Mouse (Mus musculus): ENCODE data around the gene Myo3a. TPM values are rescaled to one million over a fixed set of nuclear protein-coding genes. Genes with fewer than 3 reads are reported as not detected.
"Not testable (repeated sequence)": the region's sequence is repeated elsewhere in the genome, so short reads cannot be mapped to it uniquely, and the experiment has no call there.

The Myo3a gene
- polyA plus RNA-seq, 1 experiment from 2014 or later, result not detected

DNA sequence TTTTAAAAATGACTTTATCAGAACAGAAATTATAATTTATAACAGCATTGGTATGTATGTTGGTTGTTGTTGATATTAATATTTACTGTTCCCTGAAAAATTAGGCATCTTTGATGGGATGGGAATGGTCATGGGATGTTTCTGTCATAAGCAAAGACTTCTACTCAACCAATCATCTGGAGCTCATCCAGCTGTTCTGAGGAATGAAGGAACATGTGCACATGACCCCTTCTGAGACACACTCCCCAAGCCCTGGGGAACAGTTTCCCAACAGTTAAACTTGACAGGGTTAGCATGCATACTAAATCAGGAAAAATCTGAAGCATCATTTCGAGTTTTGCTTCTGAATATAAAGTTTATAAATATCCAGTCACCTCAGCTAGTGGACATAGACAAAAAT, 70.6 kb downstream of the Myo3a start:
- Histone ChIP-seq H3K27me3 (ENCODE audit: control insufficient read depth, insufficient read depth, low read length) (no peaks in the 10 kb centered on the region), H3K9me3 (ENCODE audit: control insufficient read depth, low read length) (no peaks in the 10 kb centered on the region), H3K27ac (ENCODE audit: low read depth, low read length) (no peak overlapping the region), H3K4me1 (replicated peaks; ENCODE audit: control insufficient read depth, insufficient read depth, low read length) (peaks cover 3% of the 10 kb centered on the region; the same call in 1 of the 2 replicates), H3K36me3 (ENCODE audit: control insufficient read depth, insufficient read depth, low read length) (no peaks in the 10 kb centered on the region), H3K4me2 (ENCODE audit: low read depth, low read length, severe bottlenecking) (no peak overlapping the region), H3K9ac (ENCODE audit: low read length) (no peak overlapping the region), H3K4me3 (ENCODE audit: low read depth, low read length) (no peak overlapping the region)
- ATAC-seq (replicated peaks; ENCODE audit: low FRiP score) (no peak), DNase-seq (ENCODE audit: low spot score) (no peak)
- WGBS, result 80% methylated on average over 1 of the region's 1 CpGs

DNA sequence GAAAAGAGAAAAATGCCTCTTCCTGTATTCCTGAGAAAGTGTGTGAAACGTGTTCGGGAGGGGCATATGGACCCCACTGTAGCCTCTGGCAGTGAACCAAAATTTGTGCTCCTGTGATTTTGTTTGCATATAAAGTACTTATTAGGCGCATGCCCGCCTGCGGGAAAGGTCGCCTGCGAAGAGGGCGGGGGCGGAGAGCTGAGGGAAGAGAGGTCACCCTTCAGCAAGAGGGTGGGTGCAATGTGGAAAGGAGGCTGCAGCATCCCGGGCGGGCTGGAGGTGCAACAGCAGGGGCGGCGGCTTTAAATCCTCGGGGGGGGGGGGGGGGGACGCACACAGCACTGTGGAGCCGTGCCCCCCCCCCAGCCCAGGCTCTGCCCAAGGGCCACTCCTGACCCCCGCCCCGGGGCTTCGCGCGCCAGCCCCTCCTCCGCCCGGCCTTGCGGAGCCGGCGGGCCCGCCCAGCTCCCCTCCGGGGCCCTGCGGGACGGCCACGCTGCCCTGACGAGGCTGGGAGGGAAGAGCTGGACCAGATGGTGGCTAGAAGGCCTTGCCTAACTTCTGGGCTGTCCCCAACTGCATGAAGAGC, 111.1 kb downstream of the Myo3a start:
- ATAC-seq (replicated peaks; ENCODE audit: low FRiP score), result peak; percentile 91
- H3K27ac ChIP-seq (ENCODE audit: low read depth, low read length), result no peak overlapping the region
- WGBS, result 6% methylated on average over 20 of the region's 32 CpGs

DNA sequence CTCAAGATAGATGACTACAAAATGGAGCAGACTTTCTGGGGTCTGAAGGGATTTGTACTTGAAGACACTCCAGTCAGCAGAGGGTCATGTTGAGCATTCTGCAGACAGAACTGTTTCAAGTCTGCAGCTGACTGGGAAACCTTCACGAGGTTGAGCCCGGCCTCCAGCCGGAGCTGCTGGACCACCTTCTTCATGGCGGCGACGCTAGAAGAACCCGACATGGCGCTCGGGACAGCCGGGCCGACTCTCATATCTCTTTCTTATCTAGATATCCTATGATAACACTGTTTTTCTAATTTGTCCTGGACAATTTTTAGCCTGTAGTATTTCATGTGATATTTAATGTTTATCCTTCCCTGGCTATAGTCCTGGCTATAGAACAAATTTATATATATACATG, 183.2 kb downstream of the Myo3a start:
- H3K4me3 ChIP-seq (ENCODE audit: low read depth, low read length); ATAC-seq (replicated peaks; ENCODE audit: low FRiP score): not testable (repeated sequence)

More for the DNA sequence above, 111.1 kb downstream of the Myo3a start:
- Histone ChIP-seq H3K9ac (ENCODE audit: low read length) (peak overlapping the region; percentile 49), H3K36me3 (ENCODE audit: control insufficient read depth, insufficient read depth, low read length) (no peaks in the 10 kb centered on the region), H3K4me2 (ENCODE audit: low read depth, low read length, severe bottlenecking) (peak overlapping the region; percentile 77), H3K4me1 (replicated peaks; ENCODE audit: control insufficient read depth, insufficient read depth, low read length) (no peaks in the 10 kb centered on the region; the same call in 1 of the 2 replicates), H3K27me3 (ENCODE audit: control insufficient read depth, insufficient read depth, low read length) (no peaks in the 10 kb centered on the region), H3K4me3 (ENCODE audit: low read depth, low read length) (peak overlapping the region; percentile 35), H3K9me3 (ENCODE audit: control insufficient read depth, low read length) (no peaks in the 10 kb centered on the region)
- DNase-seq (ENCODE audit: low spot score), result peak; percentile 72

DNA sequence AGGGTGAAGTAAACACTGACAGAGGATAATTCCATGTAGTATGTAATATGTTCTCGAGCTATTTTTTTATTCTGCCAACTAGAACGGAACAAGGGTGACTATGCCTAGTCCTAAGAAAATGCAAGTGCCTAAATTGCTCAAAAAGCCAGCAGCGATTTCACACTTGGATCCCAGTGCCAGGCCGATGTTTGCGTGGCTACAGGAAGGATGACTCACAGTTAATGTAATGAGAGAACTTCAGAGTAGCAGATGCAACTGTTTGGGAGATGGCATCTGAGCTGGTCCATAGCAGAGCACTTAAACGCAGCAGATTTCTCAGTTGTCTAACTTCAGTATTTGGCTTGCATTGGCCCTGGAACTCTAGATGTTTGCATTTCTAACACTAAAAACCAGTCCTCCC, 321.1 kb downstream of the Myo3a start:
- Histone ChIP-seq H3K4me2 (ENCODE audit: low read depth, low read length, severe bottlenecking) (no peak overlapping the region), H3K4me3 (ENCODE audit: low read depth, low read length) (no peak overlapping the region), H3K27ac (ENCODE audit: low read depth, low read length) (no peak overlapping the region), H3K27me3 (ENCODE audit: control insufficient read depth, insufficient read depth, low read length) (no peaks in the 10 kb centered on the region), H3K9ac (ENCODE audit: low read length) (no peak overlapping the region), H3K4me1 (replicated peaks; ENCODE audit: control insufficient read depth, insufficient read depth, low read length) (no peaks in the 10 kb centered on the region), H3K36me3 (ENCODE audit: control insufficient read depth, insufficient read depth, low read length) (no peaks in the 10 kb centered on the region), H3K9me3 (ENCODE audit: control insufficient read depth, low read length) (no peaks in the 10 kb centered on the region)
- DNase-seq (ENCODE audit: low spot score) (no peak), ATAC-seq (replicated peaks; ENCODE audit: low FRiP score) (no peak)
- WGBS, result 90% methylated on average over 6 of the region's 6 CpGs

More for the DNA sequence above, 183.2 kb downstream of the Myo3a start:
- H3K36me3 ChIP-seq (ENCODE audit: control insufficient read depth, insufficient read depth, low read length); H3K9me3 ChIP-seq (ENCODE audit: control insufficient read depth, low read length); H3K27ac ChIP-seq (ENCODE audit: low read depth, low read length); DNase-seq (ENCODE audit: low spot score); H3K27me3 ChIP-seq (ENCODE audit: control insufficient read depth, insufficient read depth, low read length); H3K4me2 ChIP-seq (ENCODE audit: low read depth, low read length, severe bottlenecking); H3K4me1 ChIP-seq (replicated peaks; ENCODE audit: control insufficient read depth, insufficient read depth, low read length); H3K9ac ChIP-seq (ENCODE audit: low read length): not testable (repeated sequence)
- WGBS, result 95% methylated on average over 11 of the region's 11 CpGs

DNA sequence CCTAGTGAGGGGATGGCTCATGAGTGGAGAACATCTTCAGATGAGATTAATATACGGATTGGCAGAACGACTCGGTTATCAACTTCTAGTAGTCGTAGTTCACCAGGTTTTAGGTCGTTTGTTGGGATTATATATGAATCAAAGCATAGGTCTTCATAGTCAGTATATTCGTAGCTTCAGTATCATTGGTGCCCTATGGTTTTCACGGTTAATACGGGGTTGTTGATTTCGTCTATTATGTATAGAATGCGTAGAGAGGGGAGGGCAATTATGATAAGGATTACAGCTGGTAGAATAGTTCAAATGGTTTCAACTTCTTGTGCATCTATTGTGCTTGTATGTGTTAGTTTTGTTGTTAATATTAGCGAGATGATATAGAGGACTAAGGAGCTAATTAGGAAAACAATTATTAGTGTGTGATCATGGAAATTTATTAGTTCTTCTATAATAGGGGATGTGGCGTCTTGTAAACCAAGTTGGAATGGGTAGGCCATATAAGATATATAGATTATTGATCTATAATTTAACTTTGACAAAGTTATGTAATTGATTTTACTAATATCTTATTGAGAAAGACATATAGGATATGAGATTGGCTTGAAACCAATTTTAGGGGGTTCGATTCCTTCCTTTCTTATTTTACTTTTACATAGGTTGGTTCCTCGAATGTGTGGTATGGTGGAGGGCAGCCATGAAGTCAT, 360.3 kb downstream of the Myo3a start:
- not testable (repeated sequence) for H3K27ac ChIP-seq (ENCODE audit: low read depth, low read length); H3K27me3 ChIP-seq (ENCODE audit: control insufficient read depth, insufficient read depth, low read length); H3K4me1 ChIP-seq (replicated peaks; ENCODE audit: control insufficient read depth, insufficient read depth, low read length); H3K9ac ChIP-seq (ENCODE audit: low read length); DNase-seq (ENCODE audit: low spot score); H3K9me3 ChIP-seq (ENCODE audit: control insufficient read depth, low read length); H3K36me3 ChIP-seq (ENCODE audit: control insufficient read depth, insufficient read depth, low read length); H3K4me2 ChIP-seq (ENCODE audit: low read depth, low read length, severe bottlenecking); H3K4me3 ChIP-seq (ENCODE audit: low read depth, low read length)
- 87% methylated on average over 13 of the region's 14 CpGs for WGBS
- ATAC-seq (replicated peaks; ENCODE audit: low FRiP score), result peak; percentile 87

DNA sequence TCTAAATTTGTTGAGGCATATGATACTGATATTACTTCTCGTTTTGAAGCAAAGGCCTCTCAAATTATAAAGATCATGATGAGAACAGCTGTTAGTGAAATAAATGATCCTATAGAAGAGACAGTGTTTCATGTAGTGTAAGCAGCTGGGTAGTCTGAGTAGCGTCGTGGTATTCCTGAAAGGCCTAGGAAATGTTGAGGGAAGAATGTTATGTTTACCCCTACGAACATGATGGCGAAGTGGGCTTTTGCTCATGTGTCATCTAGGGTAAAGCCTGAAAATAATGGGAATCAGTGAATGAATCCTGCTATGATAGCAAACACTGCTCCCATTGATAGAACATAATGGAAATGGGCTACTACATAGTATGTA, 360.9 kb downstream of the Myo3a start:
- H3K4me1 ChIP-seq (replicated peaks; ENCODE audit: control insufficient read depth, insufficient read depth, low read length); H3K4me3 ChIP-seq (ENCODE audit: low read depth, low read length); H3K27ac ChIP-seq (ENCODE audit: low read depth, low read length); DNase-seq (ENCODE audit: low spot score); H3K9me3 ChIP-seq (ENCODE audit: control insufficient read depth, low read length); H3K9ac ChIP-seq (ENCODE audit: low read length); H3K27me3 ChIP-seq (ENCODE audit: control insufficient read depth, insufficient read depth, low read length); H3K36me3 ChIP-seq (ENCODE audit: control insufficient read depth, insufficient read depth, low read length); H3K4me2 ChIP-seq (ENCODE audit: low read depth, low read length, severe bottlenecking): not testable (repeated sequence)
- 88% methylated on average over 5 of the region's 5 CpGs for WGBS
- peak; percentile 50 for ATAC-seq (replicated peaks; ENCODE audit: low FRiP score)

DNA sequence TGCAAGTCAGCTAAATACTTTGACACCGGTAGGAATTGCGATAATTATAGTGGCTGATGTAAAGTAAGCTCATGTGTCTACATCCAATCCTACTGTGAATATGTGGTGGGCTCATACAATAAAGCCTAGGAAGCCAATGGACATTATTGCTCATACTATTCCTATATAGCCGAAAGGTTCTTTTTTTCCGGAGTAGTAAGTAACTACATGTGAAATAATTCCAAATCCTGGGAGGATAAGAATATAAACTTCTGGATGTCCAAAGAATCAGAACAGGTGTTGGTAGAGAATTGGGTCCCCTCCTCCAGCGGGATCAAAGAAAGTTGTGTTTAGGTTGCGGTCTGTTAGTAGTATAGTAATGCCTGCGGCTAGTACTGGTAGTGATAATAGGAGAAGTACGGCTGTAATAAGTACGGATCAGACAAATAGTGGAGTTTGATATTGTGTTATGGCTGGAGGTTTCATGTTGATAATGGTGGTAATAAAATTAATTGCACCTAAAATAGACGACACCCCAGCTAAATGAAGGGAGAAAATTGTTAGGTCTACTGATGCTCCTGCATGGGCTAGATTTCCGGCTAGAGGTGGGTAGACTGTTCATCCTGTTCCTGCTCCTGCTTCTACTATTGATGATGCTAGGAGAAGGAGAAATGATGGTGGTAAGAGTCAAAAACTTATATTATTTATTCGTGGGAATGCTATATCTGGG, 361.5 kb downstream of the Myo3a start:
- WGBS, result 67% methylated on average over 12 of the region's 12 CpGs
- not testable (repeated sequence) for H3K4me2 ChIP-seq (ENCODE audit: low read depth, low read length, severe bottlenecking); H3K27me3 ChIP-seq (ENCODE audit: control insufficient read depth, insufficient read depth, low read length); H3K4me1 ChIP-seq (replicated peaks; ENCODE audit: control insufficient read depth, insufficient read depth, low read length); H3K9ac ChIP-seq (ENCODE audit: low read length); H3K36me3 ChIP-seq (ENCODE audit: control insufficient read depth, insufficient read depth, low read length); H3K9me3 ChIP-seq (ENCODE audit: control insufficient read depth, low read length); H3K4me3 ChIP-seq (ENCODE audit: low read depth, low read length); H3K27ac ChIP-seq (ENCODE audit: low read depth, low read length); DNase-seq (ENCODE audit: low spot score)
- ATAC-seq (replicated peaks; ENCODE audit: low FRiP score), result peak; percentile 95

DNA sequence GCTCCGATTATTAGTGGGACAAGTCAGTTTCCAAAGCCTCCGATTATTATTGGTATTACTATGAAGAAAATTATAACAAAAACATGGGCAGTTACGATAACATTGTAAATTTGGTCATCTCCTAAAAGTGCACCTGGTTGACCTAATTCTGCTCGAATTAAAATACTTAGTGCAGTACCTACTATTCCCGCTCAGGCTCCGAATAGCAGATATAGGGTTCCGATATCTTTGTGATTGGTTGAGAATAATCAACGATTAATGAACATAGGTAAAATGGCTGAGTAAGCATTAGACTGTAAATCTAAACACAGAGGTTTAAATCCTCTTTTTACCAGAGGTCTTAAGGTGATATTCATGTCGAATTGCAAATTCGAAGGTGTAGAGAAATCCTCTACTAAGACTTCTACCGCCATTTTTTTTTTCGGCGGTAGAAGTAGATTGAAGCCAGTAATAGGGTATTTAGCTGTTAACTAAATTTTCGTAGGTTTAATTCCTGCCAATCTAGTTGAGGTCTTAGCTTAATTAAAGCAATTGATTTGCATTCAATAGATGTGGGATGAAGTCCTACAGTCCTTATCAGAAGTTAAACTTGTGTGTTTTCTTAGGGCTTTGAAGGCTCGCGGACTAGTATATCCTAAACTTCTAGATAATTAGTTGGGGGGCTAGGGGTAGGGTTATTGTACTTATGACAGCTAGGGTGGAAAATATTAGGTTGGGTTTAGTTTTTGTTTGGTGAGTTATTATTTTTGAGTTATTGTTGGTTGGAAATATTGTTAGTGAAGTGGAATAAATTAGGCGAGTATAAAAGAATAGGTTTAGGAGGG, 362.3 kb downstream of the Myo3a start:
- H3K4me1 ChIP-seq (replicated peaks; ENCODE audit: control insufficient read depth, insufficient read depth, low read length); H3K9ac ChIP-seq (ENCODE audit: low read length); H3K4me2 ChIP-seq (ENCODE audit: low read depth, low read length, severe bottlenecking); H3K9me3 ChIP-seq (ENCODE audit: control insufficient read depth, low read length); H3K27ac ChIP-seq (ENCODE audit: low read depth, low read length); H3K27me3 ChIP-seq (ENCODE audit: control insufficient read depth, insufficient read depth, low read length); H3K4me3 ChIP-seq (ENCODE audit: low read depth, low read length); DNase-seq (ENCODE audit: low spot score); H3K36me3 ChIP-seq (ENCODE audit: control insufficient read depth, insufficient read depth, low read length): not testable (repeated sequence)
- ATAC-seq (replicated peaks; ENCODE audit: low FRiP score), result peak; percentile 93
- 95% methylated on average over 16 of the region's 17 CpGs for WGBS

Data from forebrain, embryonic 11.5 days (tissue).